Mouse (Mus musculus): ENCODE results near the gene Gm43191. TPM values are rescaled to one million over a fixed set of nuclear protein-coding genes. Genes with fewer than 3 reads are reported as not detected.

Gm43191 gene
- 0.48 and 0.94 TPM in 2 replicates for total RNA-seq (2012; rRNA removed)

DNA sequence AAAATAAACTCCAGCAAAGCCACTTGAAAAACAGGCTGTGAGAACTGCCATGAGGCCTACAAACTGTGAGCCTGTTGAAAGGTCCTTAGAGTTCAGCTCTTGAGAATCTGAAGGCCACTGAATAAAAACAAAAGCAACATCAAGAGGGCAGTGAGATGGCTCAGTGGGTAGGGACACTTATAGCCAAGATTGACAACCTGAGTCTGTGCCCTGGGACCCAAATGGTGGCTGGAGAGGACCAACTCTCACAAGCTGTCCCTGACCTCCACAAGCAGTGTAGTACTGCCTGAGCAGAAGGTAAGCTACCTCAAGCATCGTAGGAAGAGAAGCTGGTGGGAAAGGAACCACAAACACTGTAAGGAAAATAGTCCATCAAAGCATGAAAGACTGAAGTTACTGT is at the start of gene Gm43191:
Gene Gm43191 (minus strand): TSS at position 101 of the 400 bp plus-strand sequence.
- in situ Hi-C loops (cut with MboI; ENCODE audit: low sequenced_read_pairs in 2 of 2, unreplicated experiment in 2 of 2) = no loop called here
- Histone ChIP-seq H3K9me3 (ENCODE audit: control insufficient read depth, insufficient read depth, low read depth, low read length) (no peaks in the 10 kb centered on the region), H3K36me3 (ENCODE audit: control insufficient read depth, insufficient read depth, low read length, poor library complexity, severe bottlenecking) (no peaks in the 10 kb centered on the region), H3K4me1 (ENCODE audit: control insufficient read depth in 2 of 2, insufficient read depth in 2 of 2, low read length in 2 of 2, poor library complexity in 1 of 2) (no peaks in the 10 kb centered on the region), H3K27ac (ENCODE audit: insufficient read depth, low read depth, low read length, poor library complexity, severe bottlenecking) (no peak within 1 kb of the TSS), H3K4me3 (ENCODE audit: insufficient read depth in 1 of 2, low read depth in 1 of 2, low read length in 2 of 2, poor library complexity in 1 of 2, severe bottlenecking in 1 of 2) (no peak within 1 kb of the TSS), H3K9ac (ENCODE audit: insufficient read depth, low read depth, low read length, poor library complexity, severe bottlenecking) (no peak within 1 kb of the TSS)
- no peak for DNase-seq (ENCODE audit: low read depth, low spot score)
- no peak for TF ChIP-seq HCFC1 (IDR thresholded peaks at IDR 0.05; ENCODE audit: borderline replicate concordance, insufficient read depth, low read length)
- no peak for TF ChIP-seq ZNF384 (IDR thresholded peaks at IDR 0.05; ENCODE audit: low read depth, low read length)
- TF ChIP-seq MAFK (IDR thresholded peaks at IDR 0.05; ENCODE audit: insufficient read depth, low read depth, low read length) = no peak
- no peak for TF ChIP-seq CHD2 (IDR thresholded peaks at IDR 0.05; ENCODE audit: low read depth, low read length)
- TF ChIP-seq ZC3H11A (IDR thresholded peaks at IDR 0.05; ENCODE audit: borderline replicate concordance, low read depth, low read length) = no peak

- in situ Hi-C loops (cut with MboI; ENCODE audit: low sequenced_read_pairs in 2 of 2, unreplicated experiment in 2 of 2) = no loop called here
- H3K9ac ChIP-seq (ENCODE audit: insufficient read depth, low read depth, low read length, poor library complexity, severe bottlenecking) = no peak overlapping the region
- no peak for DNase-seq (ENCODE audit: low read depth, low spot score)
These were observed 48.6 kb upstream of the Gm43191 start for GRCm38 (mm10) chr3:116729483-116730174.

DNA sequence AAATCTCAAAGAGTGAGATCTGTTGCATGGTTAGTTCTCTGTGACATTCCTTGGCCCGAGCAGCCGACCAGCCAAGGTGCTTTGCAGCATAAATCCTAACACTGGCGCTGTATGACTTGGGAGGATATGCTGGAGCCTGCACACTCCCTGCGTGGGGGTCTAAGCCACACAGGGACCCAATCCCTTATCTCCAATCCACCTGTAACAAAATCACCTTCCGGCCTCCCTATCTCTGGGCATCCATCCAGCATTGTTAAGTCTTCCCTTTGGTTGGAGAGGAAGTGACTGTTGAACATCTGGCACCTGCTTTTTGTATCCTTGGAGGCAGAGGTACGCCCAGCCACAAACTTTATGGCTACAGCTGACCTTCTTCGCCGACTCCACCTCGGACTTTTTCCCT is 45.7 kb upstream of the Gm43191 start:
- H3K27ac ChIP-seq (ENCODE audit: insufficient read depth, low read depth, low read length, poor library complexity, severe bottlenecking) = peak overlapping the region; percentile 2; the same call in 1 of the 2 replicates
- H3K9me3 ChIP-seq (ENCODE audit: control insufficient read depth, insufficient read depth, low read depth, low read length) = no peaks in the 10 kb centered on the region
- no peak for DNase-seq (ENCODE audit: low read depth, low spot score)
- H3K9ac ChIP-seq (ENCODE audit: insufficient read depth, low read depth, low read length, poor library complexity, severe bottlenecking) = 0 out of 2 replicates have a peak overlapping the region, but pooled peaks have one; percentile 52
- TF ChIP-seq ZNF384 (IDR thresholded peaks at IDR 0.05; ENCODE audit: low read depth, low read length) = no peak
- TF ChIP-seq MAFK (IDR thresholded peaks at IDR 0.05; ENCODE audit: insufficient read depth, low read depth, low read length) = no peak
- TF ChIP-seq ZC3H11A (IDR thresholded peaks at IDR 0.05; ENCODE audit: borderline replicate concordance, low read depth, low read length) = no peak
- TF ChIP-seq CHD2 (IDR thresholded peaks at IDR 0.05; ENCODE audit: low read depth, low read length) = no peak
- no peak for TF ChIP-seq HCFC1 (IDR thresholded peaks at IDR 0.05; ENCODE audit: borderline replicate concordance, insufficient read depth, low read length)
- in situ Hi-C loops (cut with MboI; ENCODE audit: low sequenced_read_pairs in 2 of 2, unreplicated experiment in 2 of 2) = no loop called here
- H3K4me1 ChIP-seq (ENCODE audit: control insufficient read depth in 2 of 2, insufficient read depth in 2 of 2, low read length in 2 of 2, poor library complexity in 1 of 2) = peaks cover 8% of the 10 kb centered on the region in 2 experiments; a peak in 2 of 4 replicates
- no peaks in the 10 kb centered on the region for H3K36me3 ChIP-seq (ENCODE audit: control insufficient read depth, insufficient read depth, low read length, poor library complexity, severe bottlenecking)
- peak overlapping the region; percentile 18 to 40; a peak in 2 of 4 replicates for H3K4me3 ChIP-seq (ENCODE audit: insufficient read depth in 1 of 2, low read depth in 1 of 2, low read length in 2 of 2, poor library complexity in 1 of 2, severe bottlenecking in 1 of 2)

More at GRCm38 (mm10) chr3:116729483-116730174, 48.6 kb upstream of the Gm43191 start:
- Histone ChIP-seq H3K4me3 (ENCODE audit: insufficient read depth in 1 of 2, low read depth in 1 of 2, low read length in 2 of 2, poor library complexity in 1 of 2, severe bottlenecking in 1 of 2) (no peak overlapping the region), H3K9me3 (ENCODE audit: control insufficient read depth, insufficient read depth, low read depth, low read length) (no peaks in the 10 kb centered on the region), H3K27ac (ENCODE audit: insufficient read depth, low read depth, low read length, poor library complexity, severe bottlenecking) (no peak overlapping the region), H3K4me1 (ENCODE audit: control insufficient read depth in 2 of 2, insufficient read depth in 2 of 2, low read length in 2 of 2, poor library complexity in 1 of 2) (peaks cover 2 to 7% of the 10 kb centered on the region in 2 experiments; a peak in 2 of 4 replicates), H3K36me3 (ENCODE audit: control insufficient read depth, insufficient read depth, low read length, poor library complexity, severe bottlenecking) (no peaks in the 10 kb centered on the region)
- TF ChIP-seq MAFK (IDR thresholded peaks at IDR 0.05; ENCODE audit: insufficient read depth, low read depth, low read length) (no peak), ZNF384 (IDR thresholded peaks at IDR 0.05; ENCODE audit: low read depth, low read length) (no peak), HCFC1 (IDR thresholded peaks at IDR 0.05; ENCODE audit: borderline replicate concordance, insufficient read depth, low read length) (no peak), ZC3H11A (IDR thresholded peaks at IDR 0.05; ENCODE audit: borderline replicate concordance, low read depth, low read length) (no peak), CHD2 (IDR thresholded peaks at IDR 0.05; ENCODE audit: low read depth, low read length) (no peak)

- Histone ChIP-seq H3K4me3 (ENCODE audit: insufficient read depth in 1 of 2, low read depth in 1 of 2, low read length in 2 of 2, poor library complexity in 1 of 2, severe bottlenecking in 1 of 2) (peak overlapping the region in 1 of 2 experiments; percentile 40; a peak in 1 of 4 replicates), H3K27ac (ENCODE audit: insufficient read depth, low read depth, low read length, poor library complexity, severe bottlenecking) (peak overlapping the region; percentile 88), H3K9ac (ENCODE audit: insufficient read depth, low read depth, low read length, poor library complexity, severe bottlenecking) (peak overlapping the region; percentile 64; the same call in 1 of the 2 replicates), H3K4me1 (ENCODE audit: control insufficient read depth in 2 of 2, insufficient read depth in 2 of 2, low read length in 2 of 2, poor library complexity in 1 of 2) (peaks cover 8% of the 10 kb centered on the region in 2 experiments; a peak in 2 of 4 replicates), H3K9me3 (ENCODE audit: control insufficient read depth, insufficient read depth, low read depth, low read length) (no peaks in the 10 kb centered on the region), H3K36me3 (ENCODE audit: control insufficient read depth, insufficient read depth, low read length, poor library complexity, severe bottlenecking) (no peaks in the 10 kb centered on the region)
- DNase-seq (ENCODE audit: low read depth, low spot score) = no peak
- TF ChIP-seq CHD2 (IDR thresholded peaks at IDR 0.05; ENCODE audit: low read depth, low read length) (0 out of 2 replicates have a peak, but pooled peaks have one; percentile 27), MAFK (IDR thresholded peaks at IDR 0.05; ENCODE audit: insufficient read depth, low read depth, low read length) (no peak)
- in situ Hi-C loops (cut with MboI; ENCODE audit: low sequenced_read_pairs in 2 of 2, unreplicated experiment in 2 of 2) = no loop called here
These were observed 42.7 kb upstream of the Gm43191 start for GRCm38 (mm10) chr3:116723496-116724481.

Data from ES-E14 (cell line).